Mouse (Mus musculus): ENCODE measurements at regions not wholly inside any gene's neighbourhood (a gene's known extent, or its start where the extent isn't known, plus 50 kb on each side); places are given as distances from the start of the nearest gene placed in this dataset.
"Not testable (repeated sequence)": the region's sequence is repeated elsewhere in the genome, so short reads cannot be mapped to it uniquely, and the experiment has no call there.

- not testable (repeated sequence) for TF ChIP-seq POLR2A (IDR thresholded peaks at IDR 0.05; ENCODE audit: low read depth, low read length); RAD21 (IDR thresholded peaks at IDR 0.05; ENCODE audit: low read depth, low read length); SIN3A (IDR thresholded peaks at IDR 0.05; ENCODE audit: low read length); MXI1 (IDR thresholded peaks at IDR 0.05; ENCODE audit: low read depth, low read length)
Measured at GRCm38 (mm10) chr12:17882117-17883116, 191.8 kb downstream of the Hpcal1 start.

Measured in CH12.LX (cell line).